Mouse (Mus musculus): ENCODE measurements around the gene Hmgcr.
"Not testable (repeated sequence)": the region's sequence is repeated elsewhere in the genome, so short reads cannot be mapped to it uniquely, and the experiment has no call there.

Gene Hmgcr

GRCm38 (mm10) chr13:96671078-96671905, 556 bp upstream of the Hmgcr start:
- DNase-seq (ENCODE audit: low read depth, low spot score): no peak

GRCm38 (mm10) chr13:96670019-96670405, 724 bp downstream of the Hmgcr start:
- DNase-seq (ENCODE audit: low read depth, low spot score): no peak

GRCm38 (mm10) chr13:96664419-96664974, 6.2 kb downstream of the Hmgcr start:
- no peak for DNase-seq (ENCODE audit: low read depth, low spot score)

- DNase-seq (ENCODE audit: low read depth, low spot score): not testable (repeated sequence)
Measured at GRCm38 (mm10) chr13:96663120-96663519, 7.6 kb downstream of the Hmgcr start.

DNA sequence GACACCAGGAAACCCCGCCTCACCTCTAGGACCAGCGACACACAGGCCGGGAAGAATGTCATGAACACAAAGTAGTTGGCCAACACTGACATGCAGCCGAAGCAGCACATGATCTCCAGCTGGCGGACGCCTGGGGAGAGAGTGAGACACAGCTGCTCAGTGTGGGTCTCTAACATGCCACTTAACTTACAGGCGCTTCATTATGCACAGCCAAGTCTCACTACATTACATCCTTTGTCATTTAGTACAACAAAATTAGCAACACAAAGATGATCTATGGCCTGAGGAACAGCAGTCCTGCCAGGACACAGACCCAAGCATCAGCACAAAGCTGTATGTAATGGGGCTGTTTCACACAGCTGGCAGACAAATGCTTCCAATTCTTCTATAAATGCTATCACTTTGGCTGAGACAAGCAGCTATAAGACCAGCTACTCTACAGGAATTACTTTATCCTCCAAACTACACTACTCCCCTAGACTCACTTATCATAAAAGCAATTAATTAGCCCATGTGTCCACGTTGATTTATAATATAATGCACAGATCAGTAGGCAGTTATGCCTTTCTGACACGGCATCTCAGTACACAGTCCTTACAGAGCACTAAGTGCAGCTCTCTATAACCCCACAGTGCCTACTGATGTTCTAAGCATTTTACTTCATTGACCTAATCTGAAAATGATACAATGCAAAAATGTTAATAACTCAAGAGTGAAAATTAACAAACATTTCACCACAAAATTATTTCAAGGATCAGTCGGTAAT, 10.5 kb downstream of the Hmgcr start:
- DNase-seq (ENCODE audit: low read depth, low spot score): no peak

GRCm38 (mm10) chr13:96658936-96659335, 11.8 kb downstream of the Hmgcr start:
- no peak for DNase-seq (ENCODE audit: low read depth, low spot score)

DNA sequence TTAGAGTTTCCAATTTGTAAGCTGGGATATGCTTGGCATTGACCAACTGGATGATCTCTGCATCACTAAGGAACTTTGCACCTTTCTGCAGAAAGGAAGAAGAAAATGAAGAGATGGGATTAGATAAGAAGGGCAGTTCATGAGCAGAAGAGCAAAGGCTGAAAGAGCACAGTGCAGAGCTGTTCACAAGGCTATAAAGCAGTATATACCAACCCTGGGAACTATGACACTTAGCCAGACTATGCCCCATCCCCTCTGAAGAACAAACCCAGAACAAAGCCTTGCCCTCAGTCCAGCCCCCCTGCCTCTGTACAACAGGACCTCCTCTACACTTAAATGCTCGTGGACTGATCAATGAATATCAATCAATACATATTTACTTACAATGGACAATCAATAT, 14.1 kb downstream of the Hmgcr start:
- DNase-seq (ENCODE audit: low read depth, low spot score): no peak

DNA sequence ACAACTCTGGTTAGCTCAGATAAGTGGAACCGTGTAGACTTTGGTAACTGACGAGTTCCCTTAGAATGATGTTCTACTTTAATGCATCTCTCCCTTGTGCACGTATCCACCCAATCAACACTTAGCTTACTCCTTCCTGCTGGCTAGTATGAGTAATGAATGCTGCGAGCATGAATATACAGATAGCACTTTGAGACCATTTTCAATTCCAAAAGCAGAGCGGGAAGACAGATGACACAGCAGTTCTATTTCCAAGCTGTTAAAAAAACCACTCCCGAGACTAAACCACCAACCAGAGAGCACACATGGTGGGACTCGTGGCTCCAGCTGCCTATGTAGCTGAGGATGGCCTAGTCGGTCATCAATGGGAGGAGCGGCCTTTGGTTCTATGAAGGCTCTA, 17.7 kb downstream of the Hmgcr start:
- no peak for DNase-seq (ENCODE audit: low read depth, low spot score)

DNA sequence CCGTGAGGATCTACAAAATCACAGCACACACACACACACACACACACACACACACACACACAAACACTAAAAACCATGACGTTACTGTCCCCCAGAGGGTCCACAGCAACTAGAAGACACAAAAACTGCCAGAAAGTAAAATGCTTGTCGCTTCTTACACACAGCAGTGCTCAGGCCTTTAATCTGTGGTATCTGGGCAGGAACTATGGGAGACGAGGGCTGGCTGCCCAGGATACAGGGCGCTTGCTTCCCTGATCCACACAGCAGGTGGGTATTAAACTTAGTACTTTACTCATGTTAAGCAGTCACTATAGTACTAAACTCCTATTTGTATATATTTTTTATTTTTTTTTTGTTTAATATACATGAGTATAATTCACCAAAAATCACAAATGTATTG, 24.9 kb downstream of the Hmgcr start:
- no peak for DNase-seq (ENCODE audit: low read depth, low spot score)

DNA sequence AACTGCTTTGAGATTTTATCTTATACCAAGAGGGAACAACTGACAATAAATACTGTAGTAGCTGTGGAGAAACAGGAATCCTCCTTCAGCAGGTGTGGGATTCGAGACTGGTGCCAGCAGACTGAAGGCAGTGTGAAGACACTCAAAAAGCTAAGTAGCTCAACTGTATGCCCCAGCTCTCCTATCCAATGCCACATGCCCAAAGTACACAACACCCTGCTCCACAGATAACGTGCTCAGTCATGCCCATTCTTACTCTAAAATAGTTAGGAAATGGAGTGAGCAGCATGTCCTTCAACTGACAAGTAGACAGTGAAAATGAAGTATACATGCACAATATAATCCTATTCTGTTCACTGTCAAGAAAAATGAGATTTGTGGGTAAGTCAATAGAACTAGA, 26.6 kb downstream of the Hmgcr start:
- DNase-seq (ENCODE audit: low read depth, low spot score): no peak

DNA sequence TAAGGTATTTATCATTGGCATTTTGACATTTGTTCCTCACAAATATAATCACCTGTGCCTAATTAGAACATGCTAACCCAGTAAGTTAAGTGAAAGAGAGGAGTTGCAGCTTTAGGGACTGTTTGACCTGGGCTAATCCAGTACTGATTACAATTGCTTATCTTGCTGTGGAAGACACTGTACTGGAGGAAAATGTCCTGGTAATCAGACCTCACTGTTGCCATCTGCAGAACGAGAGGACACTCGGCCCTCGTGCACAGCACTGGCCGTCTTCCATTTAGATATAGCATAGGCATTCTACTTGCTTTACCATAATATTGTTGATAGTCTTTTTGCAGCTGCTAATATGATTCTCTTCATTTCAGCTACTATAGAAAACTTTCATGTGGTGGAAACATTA, 40.3 kb downstream of the Hmgcr start:
- DNase-seq (ENCODE audit: low read depth, low spot score): no peak

DNA sequence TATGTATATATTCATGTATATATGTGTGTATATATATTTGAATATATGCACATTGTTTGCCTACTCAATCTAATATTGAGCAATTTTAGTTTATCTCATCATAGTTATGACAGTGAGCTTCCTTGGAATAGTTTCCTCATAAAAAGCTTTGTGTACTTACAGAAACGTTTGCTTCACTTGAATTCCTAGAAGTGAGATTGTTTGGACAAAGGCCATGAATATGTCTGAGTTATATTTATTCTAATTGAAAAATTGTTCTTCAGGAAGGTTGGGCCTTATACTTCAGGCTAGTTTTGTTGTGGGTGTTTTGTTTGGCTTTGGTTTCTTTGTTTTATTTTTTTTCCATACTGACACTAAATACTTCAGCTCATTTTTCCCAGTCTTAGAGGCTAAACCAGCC, 49.8 kb downstream of the Hmgcr start:
- DNase-seq (ENCODE audit: low read depth, low spot score): peak; percentile 44

DNA sequence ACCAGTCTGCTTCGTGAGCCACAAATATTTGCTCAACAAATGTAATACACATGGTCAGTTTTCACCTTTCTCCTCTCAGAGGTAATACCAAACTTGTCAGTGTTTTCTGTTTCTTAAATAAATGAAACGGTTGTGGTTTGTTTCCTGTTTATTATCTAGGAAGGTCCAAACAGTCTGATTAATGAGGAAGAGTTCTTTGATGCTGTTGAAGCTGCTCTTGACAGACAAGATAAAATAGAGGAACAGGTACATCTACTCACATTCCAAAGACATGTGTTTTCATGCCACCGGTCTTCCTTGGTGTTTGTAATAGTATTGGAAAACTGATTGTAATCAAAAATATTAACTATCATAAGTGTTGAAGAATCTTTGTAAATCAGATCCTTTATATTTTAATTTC, 56.1 kb downstream of the Hmgcr start:
- no peak for DNase-seq (ENCODE audit: low read depth, low spot score)

GRCm38 (mm10) chr13:96604242-96604641, 66.5 kb downstream of the Hmgcr start:
- no peak for DNase-seq (ENCODE audit: low read depth, low spot score)

GRCm38 (mm10) chr13:96599182-96599581, 71.6 kb downstream of the Hmgcr start:
- no peak for DNase-seq (ENCODE audit: low read depth, low spot score)
